Mouse (Mus musculus) limb, embryonic 14.5 days (tissue): ENCODE measurements around the gene Nlk. TPM values are rescaled to one million over a fixed set of nuclear protein-coding genes. Genes with fewer than 3 reads are reported as not detected.

ENCODE experiments used
- ATAC-seq: fragments of 200-750 bp; cut with Nextera tagmentation; 2 replicates; pipeline ENCODE4 v1.8.0; 2017; ENCODE audit warnings: low read depth, moderate number of reproducible peaks, moderate TSS enrichment; ENCODE audit not compliant: low FRiP score
- DNase-seq: peaks from one replicate; pipeline ENCODE4 v3.0.0-alpha.2; 2015; ENCODE audit warnings: low spot score
- H3K27ac ChIP-seq: fragments of 300-500 bp; sonication (generic); replicated peaks from 2 replicates; pipeline ENCODE4 v1.5.1; 2014; ENCODE audit warnings: low read depth, mild to moderate bottlenecking, low read length, moderate library complexity, mixed read lengths
- H3K27me3 ChIP-seq: fragments of 300-500 bp; sonication (generic); 2 replicates; pipeline ENCODE4 v1.6.1; 2014; ENCODE audit warnings: low read length, mixed read lengths; ENCODE audit not compliant: control insufficient read depth, insufficient read depth
- H3K36me3 ChIP-seq: fragments of 300-500 bp; sonication (generic); 2 replicates; pipeline ENCODE4 v1.6.1; 2014; ENCODE audit warnings: mild to moderate bottlenecking, low read length, moderate library complexity, mixed read lengths; ENCODE audit not compliant: control insufficient read depth, insufficient read depth
- H3K4me1 ChIP-seq: fragments of 300-500 bp; sonication (generic); 2 replicates; pipeline ENCODE4 v1.6.1; 2014; ENCODE audit warnings: antibody characterized with exemption, low read length, mixed read lengths; ENCODE audit not compliant: control insufficient read depth, insufficient read depth
- H3K4me2 ChIP-seq: fragments of 300-500 bp; sonication (generic); replicated peaks from 2 replicates; pipeline ENCODE4 v1.6.1; 2014; ENCODE audit warnings: low read depth, mild to moderate bottlenecking, low read length, moderate library complexity; ENCODE audit not compliant: severe bottlenecking
- H3K4me3 ChIP-seq: fragments of 300-500 bp; sonication (generic); replicated peaks from 2 replicates; pipeline ENCODE4 v1.5.1; 2014; ENCODE audit warnings: low read length
- H3K9ac ChIP-seq: fragments of 300-500 bp; sonication (generic); 2 replicates; pipeline ENCODE4 v1.6.1; 2014; ENCODE audit warnings: mild to moderate bottlenecking, low read depth, low read length, moderate library complexity; ENCODE audit not compliant: severe bottlenecking
- H3K9me3 ChIP-seq: fragments of 300-500 bp; sonication (generic); 2 replicates; pipeline ENCODE4 v1.6.1; 2016; ENCODE audit warnings: low read length; ENCODE audit not compliant: control insufficient read depth
- POLR2A ChIP-seq: fragments of 200-500 bp; IDR thresholded peaks from 2 replicates; pipeline ENCODE4 v1.8.0; 2012; ENCODE audit warnings: inconsistent platforms, mild to moderate bottlenecking, moderate library complexity, borderline replicate concordance; ENCODE audit not compliant: insufficient read depth, insufficient read length; ENCODE audit errors: extremely low read depth
- WGBS: fragments of 180-500 bp; shearing (Covaris S2); extraction: QIAGEN DNeasy Blood & Tissue Kit; methylation state at CpG from one replicate; pipeline ENCODE4 v1.1.7; 2014; 5-methylcytosine and 5-hydroxymethylcytosine counted together
- polyA plus RNA-seq, 2 experiments: library from polyadenylated mRNA; depleted of rRNA in 1 of 2; stranded (reverse) in 1 of 2; unstranded in 1 of 2; fragments of >200 nt; fragmentation: Nextera tagmentation in 1 of 2; extraction: Ambion mirVana in 1 of 2; gene quantifications; 2 replicates each; pipeline versions ENCODE4 v1.2.1 to v1.2.3; 2012 to 2014

Gene Nlk
- polyA plus RNA-seq, 2 experiments = 11.9 to 15.8 TPM

GRCm38 (mm10) chr11:78518931-78519330 is 178.2 kb downstream of the Nlk start:
- DNase-seq (no peak), ATAC-seq (no peak)
- TF ChIP-seq POLR2A = no peak
- H3K27ac ChIP-seq = no peak overlapping the region
- no peak overlapping the region for H3K4me3 ChIP-seq
- H3K4me2 ChIP-seq = no peak overlapping the region
- H3K36me3 ChIP-seq = peaks cover 93% of the 10 kb centered on the region
- WGBS = 94% methylated on average over 10 of the region's 10 CpGs
- no peak overlapping the region for H3K9ac ChIP-seq
- H3K9me3 ChIP-seq = no peaks in the 10 kb centered on the region
- no peaks in the 10 kb centered on the region for H3K27me3 ChIP-seq
- H3K4me1 ChIP-seq = no peaks in the 10 kb centered on the region

Other genes starting within 250 kb of the Nlk start
- 14.8 and 20.9 TPM in 2 replicates for gene Slc46a1, start 231.7 kb downstream of the Nlk start, polyA plus RNA-seq (2012; rRNA removed)
- 19.9 and 20.3 TPM in 2 replicates for gene Slc46a1, start 231.7 kb downstream of the Nlk start, polyA plus RNA-seq (2014; fragmentation: Nextera tagmentation; extraction: Ambion mirVana)
- 2.1 TPM in 2 replicates for gene Sarm1, start 199.6 kb downstream of the Nlk start, polyA plus RNA-seq (2012; rRNA removed)
- 1.7 and 2.6 TPM in 2 replicates for gene Sarm1, start 199.6 kb downstream of the Nlk start, polyA plus RNA-seq (2014; fragmentation: Nextera tagmentation; extraction: Ambion mirVana)
- 1.3 and 1.5 TPM in 2 replicates for gene Vtn, start 198.3 kb downstream of the Nlk start, polyA plus RNA-seq (2012; rRNA removed)
- 0.41 and 0.43 TPM in 2 replicates for gene Vtn, start 198.3 kb downstream of the Nlk start, polyA plus RNA-seq (2014; fragmentation: Nextera tagmentation; extraction: Ambion mirVana)
- gene Sebox, start 193.9 kb downstream of the Nlk start, polyA plus RNA-seq (2012; rRNA removed) = not detected in 2 replicates
- not detected in 2 replicates for gene Sebox, start 193.9 kb downstream of the Nlk start, polyA plus RNA-seq (2014; fragmentation: Nextera tagmentation; extraction: Ambion mirVana)
- gene Tmem199, start 185.2 kb downstream of the Nlk start, polyA plus RNA-seq (2012; rRNA removed) = 30.2 and 39.8 TPM in 2 replicates
- gene Tmem199, start 185.2 kb downstream of the Nlk start, polyA plus RNA-seq (2014; fragmentation: Nextera tagmentation; extraction: Ambion mirVana) = 39.7 and 40.1 TPM in 2 replicates
- 110 and 111 TPM in 2 replicates for gene Poldip2, start 185.2 kb downstream of the Nlk start, polyA plus RNA-seq (2012; rRNA removed)
- 164 and 166 TPM in 2 replicates for gene Poldip2, start 185.2 kb downstream of the Nlk start, polyA plus RNA-seq (2014; fragmentation: Nextera tagmentation; extraction: Ambion mirVana)
- 55.7 and 58.5 TPM in 2 replicates for gene Tnfaip1, start 161.0 kb downstream of the Nlk start, polyA plus RNA-seq (2012; rRNA removed)
- 83.4 and 87.0 TPM in 2 replicates for gene Tnfaip1, start 161.0 kb downstream of the Nlk start, polyA plus RNA-seq (2014; fragmentation: Nextera tagmentation; extraction: Ambion mirVana)
- 105 and 133 TPM in 2 replicates for gene Ift20, start 161.0 kb downstream of the Nlk start, polyA plus RNA-seq (2012; rRNA removed)
- 176 and 185 TPM in 2 replicates for gene Ift20, start 161.0 kb downstream of the Nlk start, polyA plus RNA-seq (2014; fragmentation: Nextera tagmentation; extraction: Ambion mirVana)
- 42.6 and 44.5 TPM in 2 replicates for gene Tmem97, start 146.6 kb downstream of the Nlk start, polyA plus RNA-seq (2012; rRNA removed)
- gene Tmem97, start 146.6 kb downstream of the Nlk start, polyA plus RNA-seq (2014; fragmentation: Nextera tagmentation; extraction: Ambion mirVana) = 82.9 and 103 TPM in 2 replicates
- 48.4 and 51.6 TPM in 2 replicates for gene Ccnq, start 54.4 kb upstream of the Nlk start, polyA plus RNA-seq (2012; rRNA removed)
- 40.4 and 50.7 TPM in 2 replicates for gene Ccnq, start 54.4 kb upstream of the Nlk start, polyA plus RNA-seq (2014; fragmentation: Nextera tagmentation; extraction: Ambion mirVana)
- 8.3 and 10.1 TPM in 2 replicates for gene Lyrm9, start 129.2 kb upstream of the Nlk start, polyA plus RNA-seq (2012; rRNA removed)
- 14.0 and 15.1 TPM in 2 replicates for gene Lyrm9, start 129.2 kb upstream of the Nlk start, polyA plus RNA-seq (2014; fragmentation: Nextera tagmentation; extraction: Ambion mirVana)
- 2.1 and 2.2 TPM in 2 replicates for gene Nos2, start 223.4 kb upstream of the Nlk start, polyA plus RNA-seq (2012; rRNA removed)
- gene Nos2, start 223.4 kb upstream of the Nlk start, polyA plus RNA-seq (2014; fragmentation: Nextera tagmentation; extraction: Ambion mirVana) = 1.4 and 2.1 TPM in 2 replicates